Mouse (Mus musculus) hindbrain, embryonic 16.5 days (tissue): ENCODE measurements at regions not wholly inside any gene's neighbourhood (a gene's known extent, or its start where the extent isn't known, plus 50 kb on each side); places are given as distances from the start of the nearest gene placed in this dataset.

Experiments used
- ATAC-seq: fragments of 200-750 bp; cut with Nextera tagmentation; 2 replicates; pipeline ENCODE4 v1.8.0; 2017; ENCODE audit warnings: moderate TSS enrichment, moderate library complexity
- H3K27ac ChIP-seq: fragments of 300-500 bp; sonication (generic); 2 replicates; pipeline ENCODE4 v1.5.1; 2014; ENCODE audit warnings: low read depth, mild to moderate bottlenecking, control low read depth, low read length, moderate library complexity
- H3K27me3 ChIP-seq: fragments of 300-500 bp; sonication (generic); replicated peaks from 2 replicates; pipeline ENCODE4 v1.6.1; 2014; ENCODE audit warnings: low read length; ENCODE audit not compliant: control insufficient read depth, insufficient read depth
- H3K36me3 ChIP-seq: fragments of 300-500 bp; sonication (generic); 2 replicates; pipeline ENCODE4 v1.6.1; 2014; ENCODE audit warnings: mild to moderate bottlenecking, low read length, moderate library complexity, mixed read lengths; ENCODE audit not compliant: control insufficient read depth, insufficient read depth
- H3K4me1 ChIP-seq: fragments of 300-500 bp; sonication (generic); 2 replicates; pipeline ENCODE4 v1.6.1; 2014; ENCODE audit warnings: low read depth, low read length; ENCODE audit not compliant: control insufficient read depth, insufficient read depth
- H3K4me2 ChIP-seq: fragments of 300-500 bp; sonication (generic); 2 replicates; pipeline ENCODE4 v1.6.1; 2014; ENCODE audit warnings: mild to moderate bottlenecking, low read length, control low read depth, moderate library complexity
- H3K4me3 ChIP-seq: fragments of 300-500 bp; sonication (generic); 2 replicates; pipeline ENCODE4 v1.5.1; 2014; ENCODE audit warnings: mild to moderate bottlenecking, low read length, control low read depth, moderate library complexity
- H3K9ac ChIP-seq: fragments of 300-500 bp; sonication (generic); 2 replicates; pipeline ENCODE4 v1.6.1; 2014; ENCODE audit warnings: low read depth, mild to moderate bottlenecking, control low read depth, low read length, moderate library complexity
- H3K9me3 ChIP-seq: fragments of 300-500 bp; sonication (generic); 2 replicates; pipeline ENCODE4 v1.6.1; 2014; ENCODE audit warnings: mild to moderate bottlenecking, low read length, moderate library complexity; ENCODE audit not compliant: control insufficient read depth
- WGBS: fragments of 180-500 bp; shearing (Covaris S2); extraction: QIAGEN DNeasy Blood & Tissue Kit; methylation state at CpG from one replicate; pipeline ENCODE4 v1.1.7; 2014; 5-methylcytosine and 5-hydroxymethylcytosine counted together

DNA sequence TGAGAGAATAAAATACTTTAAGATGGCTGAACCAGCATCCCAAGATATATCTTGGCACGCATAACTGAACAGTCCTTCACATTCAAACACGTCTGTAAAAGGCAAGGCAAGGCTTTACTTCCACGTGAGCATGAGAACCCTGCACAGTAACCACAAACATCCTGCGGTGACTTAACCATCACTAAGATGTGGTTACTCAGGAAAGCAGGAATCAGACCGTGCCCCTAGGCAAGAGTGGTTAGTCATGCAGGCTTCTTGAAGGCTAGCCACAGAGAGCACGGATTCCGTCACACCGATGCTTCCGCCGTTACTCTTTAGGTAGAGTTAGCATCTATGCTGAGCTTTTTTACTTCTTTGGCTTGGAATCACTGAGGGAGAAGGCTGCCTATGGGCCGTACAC lies 266.8 kb downstream of the Barhl2 start:
- 95% methylated on average over 11 of the region's 11 CpGs for WGBS
- no peak overlapping the region for H3K4me3 ChIP-seq
- H3K4me1 ChIP-seq, result no peaks in the 10 kb centered on the region
- H3K9ac ChIP-seq, result no peak overlapping the region
- no peak for ATAC-seq
- H3K9me3 ChIP-seq, result no peaks in the 10 kb centered on the region
- no peaks in the 10 kb centered on the region for H3K27me3 ChIP-seq
- H3K4me2 ChIP-seq, result no peak overlapping the region
- no peak overlapping the region for H3K27ac ChIP-seq
- no peaks in the 10 kb centered on the region for H3K36me3 ChIP-seq

DNA sequence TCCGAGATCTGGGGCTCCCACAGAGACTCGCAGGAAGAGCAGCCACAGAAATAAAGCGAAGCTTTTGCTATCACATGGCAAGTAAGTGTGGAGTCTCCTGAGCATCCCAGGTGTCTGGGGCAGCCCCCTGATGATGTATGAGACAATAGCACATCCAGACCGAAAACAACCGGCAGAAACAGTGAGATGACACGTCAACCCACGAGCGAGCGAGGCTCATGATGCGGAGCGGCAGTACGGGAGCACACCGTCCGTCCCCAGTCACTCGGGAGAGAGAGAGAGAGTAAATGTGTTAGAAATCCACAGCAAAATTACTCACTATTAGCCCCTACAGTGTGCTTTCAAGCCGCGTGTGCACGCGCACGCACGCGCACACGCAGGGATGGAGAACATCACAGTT lies 276.2 kb downstream of the Barhl2 start:
- ATAC-seq, result no peak
- no peaks in the 10 kb centered on the region for H3K36me3 ChIP-seq
- no peaks in the 10 kb centered on the region for H3K4me1 ChIP-seq
- no peak overlapping the region for H3K9ac ChIP-seq
- 84% methylated on average over 23 of the region's 23 CpGs for WGBS
- H3K27me3 ChIP-seq, result no peaks in the 10 kb centered on the region
- H3K4me2 ChIP-seq, result no peak overlapping the region; the same call in 1 of the 2 replicates
- no peaks in the 10 kb centered on the region for H3K9me3 ChIP-seq
- H3K4me3 ChIP-seq, result no peak overlapping the region
- no peak overlapping the region for H3K27ac ChIP-seq

DNA sequence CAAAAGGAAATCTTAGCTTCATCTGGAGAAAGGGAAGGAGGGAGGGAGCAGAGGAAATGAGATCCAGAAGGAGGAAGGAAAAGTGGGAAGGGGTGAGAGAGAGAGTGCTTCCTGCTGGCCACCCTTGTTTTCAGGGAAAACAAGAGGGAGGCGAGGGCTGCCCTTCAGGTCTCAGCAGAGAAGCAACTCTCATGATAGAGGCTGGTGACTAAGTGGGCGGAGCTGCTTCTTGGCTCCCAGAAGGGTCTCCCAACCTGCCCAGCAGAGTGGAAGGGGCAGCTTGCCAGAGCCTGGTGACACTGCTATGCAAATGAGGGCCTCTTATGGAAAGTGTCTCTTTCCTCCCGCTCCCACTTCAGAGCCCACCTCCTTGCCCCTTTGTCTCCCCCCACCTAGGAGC lies 285.8 kb downstream of the Barhl2 start:
- no peak overlapping the region; the same call in 1 of the 2 replicates for H3K4me2 ChIP-seq
- WGBS, result 15% methylated on average over 3 of the region's 3 CpGs
- H3K27ac ChIP-seq, result no peak overlapping the region
- H3K9me3 ChIP-seq, result no peaks in the 10 kb centered on the region
- H3K9ac ChIP-seq, result no peak overlapping the region
- H3K4me3 ChIP-seq, result no peak overlapping the region
- ATAC-seq, result peak; percentile 82
- no peaks in the 10 kb centered on the region for H3K4me1 ChIP-seq
- H3K27me3 ChIP-seq, result no peaks in the 10 kb centered on the region
- H3K36me3 ChIP-seq, result no peaks in the 10 kb centered on the region

DNA sequence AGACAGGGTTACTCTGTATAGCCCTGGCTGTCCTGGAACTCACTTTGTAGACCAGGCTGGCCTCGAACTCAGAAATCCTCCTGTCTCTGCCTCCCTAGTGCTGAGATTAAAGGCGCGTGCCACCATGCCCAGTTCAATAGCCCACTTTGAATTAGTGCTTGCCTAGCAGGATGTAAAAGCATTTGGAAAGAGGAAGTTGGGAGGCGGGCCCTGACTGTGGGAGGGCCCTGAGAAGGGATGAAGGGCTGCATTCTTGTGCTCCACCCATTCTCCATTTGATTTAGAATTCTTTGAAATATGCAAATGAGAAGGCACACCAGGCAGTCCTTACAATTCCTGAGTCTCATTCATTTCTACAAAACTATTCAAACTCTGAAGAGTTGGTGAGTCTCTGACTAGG lies 287.6 kb downstream of the Barhl2 start:
- H3K4me3 ChIP-seq, result no peak overlapping the region
- no peak overlapping the region for H3K9ac ChIP-seq
- no peak for ATAC-seq
- no peaks in the 10 kb centered on the region for H3K36me3 ChIP-seq
- no peak overlapping the region for H3K4me2 ChIP-seq
- no peaks in the 10 kb centered on the region for H3K27me3 ChIP-seq
- no peaks in the 10 kb centered on the region for H3K4me1 ChIP-seq
- 96% methylated on average over 4 of the region's 4 CpGs for WGBS
- H3K9me3 ChIP-seq, result no peaks in the 10 kb centered on the region
- no peak overlapping the region for H3K27ac ChIP-seq

DNA sequence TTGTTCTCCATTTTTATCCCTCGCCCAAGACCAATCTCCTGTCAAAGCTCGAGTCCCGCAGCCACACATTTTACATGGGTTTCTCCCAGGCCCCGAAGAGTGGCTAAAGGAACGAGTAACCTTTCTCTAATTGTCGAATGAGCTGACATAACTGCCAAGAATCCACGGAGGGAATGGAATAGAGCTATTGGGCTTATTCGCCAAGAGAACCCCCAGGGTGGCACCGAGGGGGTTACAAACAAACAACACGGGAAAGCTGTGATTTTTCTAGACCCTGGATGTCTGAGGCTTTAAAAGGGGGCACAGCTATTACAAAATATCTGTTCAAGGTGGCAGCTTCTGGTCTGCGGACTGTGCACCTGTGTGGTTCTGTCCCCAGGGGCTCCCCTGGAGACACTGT lies 290.4 kb downstream of the Barhl2 start:
- Histone ChIP-seq H3K4me1 (peaks cover 7% of the 10 kb centered on the region), H3K9me3 (no peaks in the 10 kb centered on the region), H3K4me2 (no peak overlapping the region), H3K4me3 (no peak overlapping the region), H3K27ac (no peak overlapping the region), H3K36me3 (no peaks in the 10 kb centered on the region), H3K9ac (no peak overlapping the region), H3K27me3 (no peaks in the 10 kb centered on the region)
- ATAC-seq, result no peak
- 66% methylated on average over 11 of the region's 11 CpGs for WGBS

DNA sequence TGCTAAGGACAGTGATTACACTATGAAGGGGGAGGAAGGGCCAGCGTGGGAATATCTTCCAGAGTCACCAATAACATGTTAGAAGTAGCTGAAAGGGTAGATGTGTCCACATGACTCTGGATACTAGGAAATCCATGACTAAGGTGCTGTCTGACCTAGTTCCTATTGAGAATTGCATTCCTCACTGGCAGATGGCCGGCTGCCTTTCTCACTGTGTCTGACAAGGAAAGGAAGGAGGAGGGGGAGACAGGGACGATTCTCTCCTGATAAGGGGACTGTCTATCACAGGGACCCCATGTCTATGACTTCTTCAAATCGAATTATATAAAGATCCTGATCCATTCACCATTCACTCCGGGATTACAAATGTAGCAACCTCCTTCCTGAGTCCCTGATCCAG lies 289.9 kb downstream of the Zfp326 start:
- Histone ChIP-seq H3K9me3 (no peaks in the 10 kb centered on the region), H3K4me1 (peaks cover 7% of the 10 kb centered on the region), H3K9ac (no peak overlapping the region), H3K4me2 (no peak overlapping the region), H3K27me3 (no peaks in the 10 kb centered on the region), H3K4me3 (no peak overlapping the region), H3K27ac (no peak overlapping the region), H3K36me3 (no peaks in the 10 kb centered on the region)
- ATAC-seq, result no peak
- WGBS, result 74% methylated on average over 5 of the region's 5 CpGs

DNA sequence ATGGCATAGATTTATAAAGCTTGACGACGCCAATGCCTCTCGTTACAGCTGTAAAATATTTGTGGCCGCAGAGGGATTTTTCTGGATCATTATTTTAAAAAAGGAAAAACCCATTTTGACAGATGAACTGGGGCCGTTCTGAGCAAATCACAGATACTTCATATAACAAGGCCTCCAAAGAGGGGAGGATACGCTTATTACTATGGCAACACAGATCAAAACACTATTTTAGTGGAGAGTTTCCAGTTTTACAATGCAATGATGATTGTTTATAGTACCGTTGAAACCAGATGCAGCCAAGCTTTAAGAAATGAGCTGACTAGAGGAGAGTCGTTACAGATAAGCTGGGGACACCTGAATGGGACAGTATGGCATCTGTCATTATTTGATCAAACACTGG lies 287.8 kb downstream of the Zfp326 start:
- Histone ChIP-seq H3K27ac (no peak overlapping the region), H3K27me3 (no peaks in the 10 kb centered on the region), H3K9ac (no peak overlapping the region), H3K36me3 (no peaks in the 10 kb centered on the region), H3K4me2 (no peak overlapping the region), H3K9me3 (no peaks in the 10 kb centered on the region), H3K4me1 (peaks cover 7% of the 10 kb centered on the region), H3K4me3 (no peak overlapping the region)
- WGBS, result 74% methylated on average over 8 of the region's 8 CpGs
- no peak for ATAC-seq

DNA sequence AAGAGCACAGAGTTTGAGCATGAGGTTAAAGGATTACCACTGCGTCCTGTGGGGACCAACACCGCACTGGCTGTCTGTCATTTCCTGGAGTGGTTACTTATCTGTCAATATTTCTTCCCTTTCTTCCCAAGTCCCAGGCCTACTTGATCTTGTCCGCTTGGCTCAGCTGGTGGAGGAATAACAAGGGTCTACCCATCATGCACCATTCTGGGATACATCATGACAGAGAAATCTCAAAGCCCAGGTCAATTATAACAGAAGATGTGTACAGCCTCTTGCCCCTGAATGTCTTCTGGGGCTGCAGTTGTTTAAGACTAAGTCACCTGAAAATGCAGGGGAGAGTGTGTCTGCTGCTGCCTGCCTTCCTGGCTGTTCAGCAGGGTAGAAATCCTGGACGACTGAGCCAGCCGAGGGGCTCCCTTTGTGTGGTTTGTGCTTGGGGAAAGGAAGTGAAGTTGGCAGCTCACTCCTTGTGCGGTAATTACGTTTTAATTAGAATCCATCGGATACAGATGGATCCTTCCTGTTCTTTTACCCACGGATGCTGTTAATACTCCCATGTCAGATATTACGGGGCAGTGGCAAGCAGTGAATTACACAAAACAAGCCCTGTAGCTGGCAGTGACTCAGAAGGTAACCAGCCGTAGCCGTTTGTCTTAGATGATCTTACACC lies 286.8 kb downstream of the Zfp326 start:
- Histone ChIP-seq H3K27me3 (no peaks in the 10 kb centered on the region), H3K4me3 (no peak overlapping the region), H3K9me3 (no peaks in the 10 kb centered on the region), H3K27ac (peak overlapping the region; percentile 26; the same call in 1 of the 2 replicates), H3K4me2 (no peak overlapping the region), H3K36me3 (no peaks in the 10 kb centered on the region), H3K4me1 (peaks cover 7% of the 10 kb centered on the region), H3K9ac (no peak overlapping the region)
- peak; percentile 76 for ATAC-seq
- WGBS, result 31% methylated on average over 12 of the region's 12 CpGs

DNA sequence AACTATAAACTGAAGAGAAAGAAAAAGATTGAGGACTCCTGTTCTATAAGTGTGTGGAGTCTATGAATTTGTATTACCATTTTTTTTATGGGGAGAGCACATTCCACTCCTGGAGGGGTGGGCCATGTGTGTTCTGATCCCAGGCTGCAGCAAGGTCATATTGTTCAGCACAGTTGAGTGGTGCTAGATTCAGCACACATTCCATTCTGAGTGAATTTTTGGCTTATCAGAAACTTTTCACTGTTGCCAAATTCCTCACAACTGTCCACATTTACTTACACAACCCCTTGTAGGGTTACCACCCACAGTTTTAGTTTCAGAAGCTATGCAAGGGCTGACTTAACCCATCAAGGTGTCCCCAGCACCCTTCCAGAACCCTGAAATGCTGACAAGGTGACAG lies 262.7 kb downstream of the Zfp326 start:
- Histone ChIP-seq H3K4me3 (no peak overlapping the region), H3K27me3 (no peaks in the 10 kb centered on the region), H3K9me3 (no peaks in the 10 kb centered on the region), H3K4me2 (no peak overlapping the region), H3K27ac (no peak overlapping the region), H3K4me1 (no peaks in the 10 kb centered on the region), H3K9ac (no peak overlapping the region), H3K36me3 (no peaks in the 10 kb centered on the region)
- ATAC-seq, result no peak

DNA sequence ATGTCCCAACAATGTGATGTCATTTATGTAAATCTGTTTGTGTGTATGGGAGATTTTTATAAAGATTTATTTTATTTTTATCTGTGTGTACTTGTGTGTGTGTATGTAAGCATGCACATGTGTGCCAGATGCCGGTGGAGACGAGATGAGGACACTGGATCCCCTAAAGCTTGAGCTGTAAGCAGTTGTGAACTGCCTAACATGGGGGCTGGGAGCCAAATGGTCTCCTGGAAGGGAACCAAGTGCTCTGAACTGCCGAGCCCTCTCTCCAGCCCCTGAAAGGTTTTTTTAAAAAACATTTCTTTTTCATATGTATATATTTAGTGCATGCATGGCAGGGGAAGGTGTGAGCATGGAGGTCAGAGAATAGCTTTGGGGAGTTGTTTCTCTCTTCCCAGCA lies 246.6 kb downstream of the Zfp326 start:
- Histone ChIP-seq H3K27ac (no peak overlapping the region), H3K36me3 (no peaks in the 10 kb centered on the region), H3K9ac (no peak overlapping the region), H3K4me1 (no peaks in the 10 kb centered on the region), H3K9me3 (no peaks in the 10 kb centered on the region), H3K4me2 (no peak overlapping the region), H3K4me3 (no peak overlapping the region), H3K27me3 (no peaks in the 10 kb centered on the region)
- 54% methylated on average over 3 of the region's 3 CpGs for WGBS
- no peak for ATAC-seq
